Comparison of ENCODE assay signal across 8 mouse cellular contexts in genomic region chr7:112678418-112679170, GRCm38 (mm10). TPM values are rescaled to one million over a fixed set of nuclear protein-coding genes. Genes with fewer than 3 reads are reported as not detected.
DNase-seq lines count a peak whose midpoint lies in the region; ATAC-seq and TF ChIP-seq lines count a peak whose summit lies in the region.

No protein-coding gene starts in this region.

- DNase-seq in Muller cell, postnatal 12 days (ENCODE audit: inconsistent ontology term): peak; percentile 80
- peak; percentile 57 for DNase-seq in brain, adult 2 months (ENCODE audit: low read depth, low spot score)
- peak; percentile 82 to 83 for DNase-seq in heart, postnatal 10 days
- DNase-seq in kidney, postnatal 25 days: peak; percentile 76 to 89
- peak; percentile 89 for DNase-seq in lung, postnatal 0 days (ENCODE audit: low spot score)
- peak; percentile 71 for DNase-seq in retina, postnatal 1 day
- DNase-seq in spleen, postnatal 4 days (ENCODE audit: low spot score in 2 of 2): no peak

- WGBS in forebrain, embryonic 12.5 days: under 1% methylated on average over 44 of the region's 44 CpGs
- WGBS in lung, postnatal 0 days: under 1% methylated on average over 44 of the region's 44 CpGs

- H3K27ac ChIP-seq in forebrain, embryonic 12.5 days: peak overlapping the region; percentile 93
- H3K27ac ChIP-seq in lung, postnatal 0 days (ENCODE audit: low read length): peak overlapping the region; percentile 99

- H3K36me3 ChIP-seq in forebrain, embryonic 12.5 days (replicated peaks): no peaks in the 10 kb centered on the region
- no peaks in the 10 kb centered on the region for H3K36me3 ChIP-seq in lung, postnatal 0 days (ENCODE audit: insufficient read depth, low read length)

- peak; percentile 69 for ATAC-seq in forebrain, embryonic 12.5 days (ENCODE audit: low FRiP score)
- peak; percentile 68 for ATAC-seq in lung, postnatal 0 days

- H3K4me3 ChIP-seq in forebrain, embryonic 12.5 days (replicated peaks): peak overlapping the region; percentile 93
- peak overlapping the region; percentile 89 for H3K4me3 ChIP-seq in lung, postnatal 0 days (ENCODE audit: low read depth, low read length)

- no peaks in the 10 kb centered on the region for H3K9me3 ChIP-seq in forebrain, embryonic 12.5 days
- H3K9me3 ChIP-seq in lung, postnatal 0 days (ENCODE audit: low read length): no peaks in the 10 kb centered on the region

- TF ChIP-seq EP300 in lung, postnatal 0 days (IDR thresholded peaks at IDR 0.05): peak; percentile 69

- H3K27me3 ChIP-seq in forebrain, embryonic 12.5 days: peaks cover 6% of the 10 kb centered on the region; the same call in 1 of the 2 replicates
- H3K27me3 ChIP-seq in lung, postnatal 0 days (replicated peaks; ENCODE audit: insufficient read depth, low read length): no peaks in the 10 kb centered on the region

- no peak for TF ChIP-seq CTCF in lung, postnatal 0 days (IDR thresholded peaks at IDR 0.05)

- peak overlapping the region; percentile 92 for H3K9ac ChIP-seq in forebrain, embryonic 12.5 days
- peak overlapping the region; percentile 93 for H3K9ac ChIP-seq in lung, postnatal 0 days (replicated peaks; ENCODE audit: low read depth)

- H3K4me2 ChIP-seq in forebrain, embryonic 12.5 days: peak overlapping the region; percentile 83
- H3K4me2 ChIP-seq in lung, postnatal 0 days (replicated peaks; ENCODE audit: low read depth, low read length): peak overlapping the region; percentile 66

- H3K4me1 ChIP-seq in forebrain, embryonic 12.5 days: peaks cover 37% of the 10 kb centered on the region
- H3K4me1 ChIP-seq in lung, postnatal 0 days (ENCODE audit: insufficient read depth, low read depth, low read length): peaks cover 11% of the 10 kb centered on the region

- intact Hi-C loops in heart, postnatal 10 days (cut with DNase I): loop anchor here (1.0 to 5.0 kb wide), 5 partner anchors 16 to 276 kb away; no protein-coding TSS in a partner anchor

RNA-seq across cellular contexts. Expression of gene Tead1, which starts 0.5 kb away (rescaled TPM):
- 20.7 and 28.3 TPM in 2 replicates for polyA plus RNA-seq in forebrain, embryonic 12.5 days (2016; fragmentation: Nextera tagmentation; extraction: Ambion mirVana)
- total RNA-seq in heart, postnatal 10 days (2021): 100 to 1,000 TPM; 134 to 147 TPM
- 23.0 and 28.8 TPM in 2 replicates for polyA plus RNA-seq in lung, postnatal 0 days (2015; fragmentation: Nextera tagmentation; extraction: Ambion mirVana)

Comparison
In these comparisons a context has a peak if more than half of its experiments do, and no peak if none do; other contexts are left out.
1. DNase-seq: peak in Muller cell, postnatal 12 days (single experiment), brain, adult 2 months (single experiment), heart, postnatal 10 days (2 of 2), kidney, postnatal 25 days (2 of 2), lung, postnatal 0 days (single experiment) and retina, postnatal 1 day (single experiment); none in spleen, postnatal 4 days (0 of 2).